Mouse (Mus musculus) heart, embryonic 12.5 days (tissue): ENCODE measurements around the gene Npb. TPM values are rescaled to one million over a fixed set of nuclear protein-coding genes. Genes with fewer than 3 reads are reported as not detected.
"Not testable (repeated sequence)": the region's sequence is repeated elsewhere in the genome, so short reads cannot be mapped to it uniquely, and the experiment has no call there.

Experiments used
- ATAC-seq: fragments of 200-750 bp; cut with Nextera tagmentation; 2 replicates; pipeline ENCODE4 v1.8.0; 2017; ENCODE audit warnings: moderate TSS enrichment, moderate library complexity; ENCODE audit not compliant: insufficient number of reproducible peaks, low FRiP score
- H3K27ac ChIP-seq: fragments of 300-500 bp; sonication (generic); 2 replicates; pipeline ENCODE4 v1.5.1; 2016; ENCODE audit warnings: mild to moderate bottlenecking, moderate library complexity; ENCODE audit not compliant: poor library complexity, severe bottlenecking
- H3K27me3 ChIP-seq: fragments of 300-500 bp; sonication (generic); replicated peaks from 2 replicates; pipeline ENCODE4 v1.6.1; 2016; ENCODE audit warnings: mild to moderate bottlenecking, moderate library complexity
- H3K36me3 ChIP-seq: fragments of 300-500 bp; sonication (generic); 2 replicates; pipeline ENCODE4 v1.6.1; 2016; ENCODE audit warnings: mild to moderate bottlenecking, moderate library complexity
- H3K4me1 ChIP-seq: fragments of 300-500 bp; sonication (generic); replicated peaks from 2 replicates; pipeline ENCODE4 v1.6.1; 2016; ENCODE audit warnings: mild to moderate bottlenecking
- H3K4me2 ChIP-seq: fragments of 300-500 bp; sonication (generic); 2 replicates; pipeline ENCODE4 v1.6.1; 2016; ENCODE audit warnings: mild to moderate bottlenecking, moderate library complexity
- H3K4me3 ChIP-seq: fragments of 300-500 bp; sonication (generic); 2 replicates; pipeline ENCODE4 v1.5.1; 2016; ENCODE audit warnings: mild to moderate bottlenecking
- H3K9ac ChIP-seq: fragments of 300-500 bp; sonication (generic); 2 replicates; pipeline ENCODE4 v1.6.1; 2016; ENCODE audit warnings: mild to moderate bottlenecking, moderate library complexity
- H3K9me3 ChIP-seq: fragments of 300-500 bp; sonication (generic); replicated peaks from 2 replicates; pipeline ENCODE4 v1.6.1; 2016; ENCODE audit warnings: mild to moderate bottlenecking, moderate library complexity
- WGBS: fragments of 180-500 bp; shearing (Covaris S2); methylation state at CpG from one replicate; pipeline ENCODE4 v1.1.7; 2016; 5-methylcytosine and 5-hydroxymethylcytosine counted together
- polyA plus RNA-seq: library from polyadenylated mRNA; unstranded; fragments of >200 nt; fragmentation: Nextera tagmentation; extraction: Ambion mirVana; gene quantifications from 2 replicates; pipeline ENCODE4 v1.2.1, GENCODE M21; 2016

Gene Npb
- polyA plus RNA-seq, 1 experiment from 2014 or later: 20.3 TPM

DNA sequence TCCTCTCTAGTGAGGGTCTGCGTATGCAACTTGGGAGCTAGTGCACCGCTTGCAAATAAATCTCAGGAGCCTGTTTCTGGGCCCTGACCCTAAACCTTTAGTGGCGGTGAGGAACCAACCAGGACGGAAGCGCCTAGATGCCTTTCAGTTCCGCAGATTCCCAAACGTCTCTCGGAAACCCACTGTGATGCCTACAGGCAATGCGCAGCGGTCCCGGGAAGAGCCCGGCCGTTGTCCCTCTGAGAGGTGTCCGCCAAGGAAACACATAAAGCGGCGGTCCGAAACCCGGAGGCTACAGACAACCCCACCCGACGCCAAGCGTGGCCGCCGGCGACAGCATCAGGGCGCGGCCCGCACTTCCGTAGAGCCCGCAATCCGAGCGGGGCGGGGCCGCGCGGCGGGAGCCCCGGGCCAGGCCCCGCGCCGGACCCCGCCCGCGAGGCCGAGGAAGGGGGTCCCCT is 27.4 kb upstream of the Npb start:
- H3K27me3 ChIP-seq: no peaks in the 10 kb centered on the region
- H3K9me3 ChIP-seq: no peaks in the 10 kb centered on the region; the same call in 1 of the 2 replicates
- H3K4me1 ChIP-seq: peaks cover 30% of the 10 kb centered on the region
- ATAC-seq: peak; percentile 76
- H3K36me3 ChIP-seq: peaks cover 59% of the 10 kb centered on the region
- H3K9ac ChIP-seq: peak overlapping the region; percentile 98
- H3K4me3 ChIP-seq: peak overlapping the region; percentile 92
- H3K4me2 ChIP-seq: peak overlapping the region; percentile 91
- peak overlapping the region; percentile 93 for H3K27ac ChIP-seq
- 0% methylated on average over 44 of the region's 44 CpGs for WGBS

DNA sequence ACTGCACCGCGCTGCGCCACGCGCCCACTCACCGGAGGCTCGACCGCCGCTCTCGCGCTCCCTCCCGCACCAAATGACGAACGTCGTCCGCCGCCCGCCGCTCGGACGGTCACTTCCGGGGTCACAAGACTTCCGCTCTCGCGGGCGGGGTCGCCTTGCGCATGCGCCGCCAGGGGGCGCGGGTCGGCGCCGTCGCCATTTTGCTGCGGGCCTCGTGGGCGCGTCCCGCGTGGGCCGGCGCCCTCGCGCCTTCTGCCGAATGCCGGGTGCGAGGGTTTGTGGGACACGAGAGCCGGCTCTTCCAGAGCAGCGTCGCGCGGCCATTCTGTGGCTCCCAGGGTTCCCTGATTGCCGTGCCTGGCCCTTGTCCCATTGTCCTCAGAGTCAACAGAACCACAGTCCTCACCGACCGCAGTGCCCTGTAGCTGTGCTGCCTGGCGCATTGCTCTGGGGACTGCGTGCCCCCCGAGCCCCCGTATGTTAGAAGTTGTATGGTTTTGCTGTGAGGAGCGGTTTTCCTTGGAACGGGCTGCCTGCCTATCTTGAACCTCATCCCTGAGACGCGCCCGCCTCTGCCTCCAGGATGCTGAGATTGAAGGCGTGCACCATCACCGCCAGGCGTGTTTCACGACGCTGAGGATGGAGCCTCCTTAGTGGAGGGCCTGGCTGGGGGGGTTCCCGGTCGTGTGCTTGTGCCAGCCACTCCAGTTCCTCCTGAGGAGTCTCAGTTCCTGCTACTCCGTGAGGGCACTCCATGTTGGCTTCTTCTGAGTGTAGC is 26.6 kb upstream of the Npb start, which contains the start of gene Arhgdia:
Gene Arhgdia, minus strand, starts transcription at position 135 of the 778 bp plus-strand sequence.
- H3K36me3 ChIP-seq: peaks cover 66% of the 10 kb centered on the region
- H3K9me3 ChIP-seq: no peaks in the 10 kb centered on the region; the same call in 1 of the 2 replicates
- no peaks in the 10 kb centered on the region for H3K27me3 ChIP-seq
- peak within 1 kb of the TSS; percentile 91 for H3K4me2 ChIP-seq
- peak within 1 kb of the TSS; percentile 98 for H3K9ac ChIP-seq
- peak within 1 kb of the TSS; percentile 92 for H3K4me3 ChIP-seq
- peaks cover 30% of the 10 kb centered on the region for H3K4me1 ChIP-seq
- WGBS: 4% methylated on average over 73 of the region's 75 CpGs
- H3K27ac ChIP-seq: peak within 1 kb of the TSS; percentile 93
- peak; percentile 67 for ATAC-seq

DNA sequence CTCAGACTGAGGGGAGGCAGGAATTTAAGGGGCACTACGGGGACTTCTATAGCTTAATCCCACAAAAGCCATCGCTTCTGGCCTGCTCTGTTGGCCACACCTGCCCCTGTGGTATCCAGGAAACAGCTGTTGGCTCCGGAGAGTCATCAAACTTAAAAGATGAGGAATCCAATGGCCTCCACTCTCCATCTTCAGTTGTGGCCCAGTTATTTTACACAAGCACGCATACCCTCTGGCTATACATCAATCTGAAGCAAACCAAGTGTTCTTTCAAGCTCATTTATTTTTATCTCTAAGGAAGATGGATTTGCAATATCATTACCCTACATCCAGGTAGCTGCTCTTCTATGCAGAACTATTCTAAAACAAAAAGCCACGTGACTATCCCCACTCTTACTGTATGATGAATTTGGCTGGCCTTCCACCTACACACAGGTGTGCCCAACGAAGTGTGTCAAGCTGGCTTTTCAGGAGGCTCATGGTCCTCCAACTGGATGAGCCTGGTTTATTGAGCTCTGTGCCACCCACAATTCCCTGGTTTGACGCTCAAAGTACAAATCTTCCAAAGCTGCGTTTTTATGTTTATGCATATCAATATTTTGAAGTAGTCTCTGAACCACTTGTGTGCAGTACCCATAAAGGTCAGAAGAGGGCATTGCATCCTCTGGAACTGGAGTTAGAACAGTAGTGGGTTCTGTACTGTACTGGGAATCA is 25.9 kb upstream of the Npb start:
- H3K4me2 ChIP-seq: peak overlapping the region; percentile 91
- 72% methylated on average over 8 of the region's 8 CpGs for WGBS
- peak overlapping the region; percentile 93; the same call in 1 of the 2 replicates for H3K27ac ChIP-seq
- H3K36me3 ChIP-seq: peaks cover 66% of the 10 kb centered on the region
- H3K4me3 ChIP-seq: peak overlapping the region; percentile 92
- H3K9me3 ChIP-seq: no peaks in the 10 kb centered on the region; the same call in 1 of the 2 replicates
- H3K4me1 ChIP-seq: peaks cover 30% of the 10 kb centered on the region
- no peak for ATAC-seq
- H3K27me3 ChIP-seq: no peaks in the 10 kb centered on the region
- peak overlapping the region; percentile 98; the same call in 1 of the 2 replicates for H3K9ac ChIP-seq

DNA sequence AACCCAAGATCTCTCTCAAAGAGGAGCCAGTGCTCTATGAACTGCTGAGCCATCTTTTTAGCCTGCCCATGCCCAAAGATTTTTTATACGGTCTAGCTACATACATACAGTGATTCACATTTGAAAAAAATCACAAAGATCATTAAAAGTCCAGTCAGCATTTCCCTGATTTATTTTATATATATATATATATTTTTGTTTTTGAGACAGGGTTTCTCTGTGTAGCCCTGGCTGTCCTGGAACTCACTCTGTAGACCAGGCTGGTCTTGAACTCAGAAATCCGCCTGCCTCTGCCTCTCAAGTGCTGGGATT is 25.3 kb upstream of the Npb start:
- WGBS: 80% methylated on average over 2 of the region's 2 CpGs
- not testable (repeated sequence) for H3K4me3 ChIP-seq, H3K4me2 ChIP-seq, H3K9ac ChIP-seq, ATAC-seq, H3K9me3 ChIP-seq, H3K27me3 ChIP-seq, H3K27ac ChIP-seq
- Histone ChIP-seq H3K36me3 (peaks cover 66% of the 10 kb centered on the region), H3K4me1 (peaks cover 30% of the 10 kb centered on the region)

DNA sequence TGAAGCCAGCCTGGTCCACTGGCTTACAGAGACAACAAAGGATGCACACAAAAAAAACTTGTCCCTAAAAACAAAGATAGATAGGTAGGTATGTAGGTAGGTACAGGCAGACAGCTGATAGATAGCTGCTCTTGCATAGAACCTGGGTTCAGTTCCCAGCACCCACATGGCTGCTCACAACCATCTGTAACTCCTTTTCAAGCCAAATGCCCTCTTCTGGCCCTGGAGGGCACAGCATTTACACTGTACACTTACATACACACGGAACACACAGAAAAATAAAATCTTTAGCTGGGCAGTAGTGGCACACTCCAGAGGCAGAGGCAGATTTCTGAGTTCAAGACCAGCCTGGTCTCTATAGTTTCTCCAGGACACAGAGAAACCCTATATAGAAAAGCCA is 24.3 kb upstream of the Npb start:
- H3K36me3 ChIP-seq: peaks cover 64% of the 10 kb centered on the region

DNA sequence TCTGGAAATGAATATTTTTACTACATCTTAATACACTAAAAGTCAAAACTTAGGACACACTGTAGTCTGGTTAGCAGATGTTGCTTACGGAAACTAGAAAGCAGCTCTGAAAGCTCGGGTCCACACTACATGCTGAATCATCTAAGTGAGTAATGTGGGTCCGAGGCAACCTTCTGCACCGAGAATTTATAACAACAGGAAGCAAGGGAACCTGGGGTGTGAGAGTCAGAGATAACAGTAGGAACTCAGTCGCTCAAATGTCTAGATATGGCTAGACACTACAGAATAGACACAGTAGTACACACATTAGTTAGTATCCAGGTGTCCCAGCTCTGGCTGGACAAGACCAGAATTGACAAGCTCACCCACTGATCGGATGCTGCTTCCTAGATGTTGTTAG is 19.7 kb upstream of the Npb start:
- Histone ChIP-seq H3K4me2 (no peak overlapping the region), H3K4me3 (no peak overlapping the region), H3K9me3 (no peaks in the 10 kb centered on the region; the same call in 1 of the 2 replicates), H3K27ac (no peak overlapping the region), H3K36me3 (peaks cover 92% of the 10 kb centered on the region), H3K4me1 (no peaks in the 10 kb centered on the region), H3K27me3 (no peaks in the 10 kb centered on the region), H3K9ac (no peak overlapping the region)
- WGBS: 78% methylated on average over 6 of the region's 6 CpGs
- ATAC-seq: no peak

More for the DNA sequence above, 24.3 kb upstream of the Npb start:
- H3K27ac ChIP-seq: no peak overlapping the region
- H3K4me1 ChIP-seq: peaks cover 24% of the 10 kb centered on the region
- no peaks in the 10 kb centered on the region for H3K27me3 ChIP-seq
- WGBS: 92% methylated on average over 1 of the region's 1 CpGs
- no peak overlapping the region for H3K4me3 ChIP-seq
- no peak overlapping the region for H3K9ac ChIP-seq
- H3K4me2 ChIP-seq: no peak overlapping the region
- no peak for ATAC-seq
- H3K9me3 ChIP-seq: no peaks in the 10 kb centered on the region; the same call in 1 of the 2 replicates

DNA sequence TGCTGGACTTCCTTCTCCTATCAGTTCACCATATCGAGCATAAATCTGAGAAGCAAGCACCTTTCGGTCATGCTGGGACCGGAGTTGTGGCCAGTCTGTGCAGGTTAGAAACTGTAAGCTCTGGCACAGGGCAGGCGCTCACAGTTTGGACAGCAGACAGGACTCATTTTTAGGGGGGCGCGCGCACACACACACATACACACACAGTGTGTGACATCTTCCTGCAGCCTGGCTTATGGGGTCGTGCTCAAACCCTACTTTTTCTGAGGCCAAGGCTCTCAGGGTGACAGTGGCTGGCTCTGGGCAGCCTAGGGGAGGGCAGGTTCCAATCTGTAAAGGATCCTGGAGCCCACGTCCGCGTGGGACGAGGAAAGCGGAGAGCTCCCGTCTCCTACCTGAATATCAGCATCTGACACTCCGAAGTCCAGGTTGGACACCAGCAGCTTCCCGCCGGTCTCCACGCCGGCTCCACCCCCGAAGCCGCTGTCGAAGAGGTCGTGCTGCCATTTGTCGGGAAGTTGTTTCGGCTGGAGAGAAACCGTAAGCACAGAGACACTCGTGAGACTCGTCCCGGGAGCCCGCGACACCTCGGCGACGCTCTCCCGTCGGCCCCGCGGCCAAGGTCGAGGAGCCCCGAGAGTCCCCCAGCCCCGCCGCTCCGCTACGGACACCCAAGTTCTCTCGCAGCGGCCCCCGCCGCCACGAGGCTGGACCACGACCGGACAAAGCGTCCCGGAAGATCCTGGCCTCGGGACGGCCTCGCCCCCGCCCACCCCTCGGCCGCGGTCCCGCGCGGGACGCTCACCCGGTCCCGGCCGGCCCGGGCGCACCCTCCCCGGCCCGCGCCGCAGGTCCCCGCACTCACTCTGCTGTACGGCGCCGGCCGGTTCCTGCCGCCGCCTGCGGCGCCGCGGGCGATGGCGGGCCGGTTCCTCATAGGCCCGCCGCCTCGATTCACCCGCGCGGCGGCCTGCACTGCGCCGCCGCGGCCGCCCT is 10.7 kb upstream of the Npb start:
- WGBS: 5% methylated on average over 99 of the region's 99 CpGs
- peak; percentile 49 for ATAC-seq
- peak overlapping the region; percentile 100 for H3K4me3 ChIP-seq
- H3K9me3 ChIP-seq: no peaks in the 10 kb centered on the region
- H3K9ac ChIP-seq: peak overlapping the region; percentile 100
- H3K27ac ChIP-seq: peak overlapping the region; percentile 91
- H3K36me3 ChIP-seq: peaks cover 62% of the 10 kb centered on the region
- H3K27me3 ChIP-seq: no peaks in the 10 kb centered on the region
- H3K4me1 ChIP-seq: peaks cover 24% of the 10 kb centered on the region
- H3K4me2 ChIP-seq: peak overlapping the region; percentile 100

DNA sequence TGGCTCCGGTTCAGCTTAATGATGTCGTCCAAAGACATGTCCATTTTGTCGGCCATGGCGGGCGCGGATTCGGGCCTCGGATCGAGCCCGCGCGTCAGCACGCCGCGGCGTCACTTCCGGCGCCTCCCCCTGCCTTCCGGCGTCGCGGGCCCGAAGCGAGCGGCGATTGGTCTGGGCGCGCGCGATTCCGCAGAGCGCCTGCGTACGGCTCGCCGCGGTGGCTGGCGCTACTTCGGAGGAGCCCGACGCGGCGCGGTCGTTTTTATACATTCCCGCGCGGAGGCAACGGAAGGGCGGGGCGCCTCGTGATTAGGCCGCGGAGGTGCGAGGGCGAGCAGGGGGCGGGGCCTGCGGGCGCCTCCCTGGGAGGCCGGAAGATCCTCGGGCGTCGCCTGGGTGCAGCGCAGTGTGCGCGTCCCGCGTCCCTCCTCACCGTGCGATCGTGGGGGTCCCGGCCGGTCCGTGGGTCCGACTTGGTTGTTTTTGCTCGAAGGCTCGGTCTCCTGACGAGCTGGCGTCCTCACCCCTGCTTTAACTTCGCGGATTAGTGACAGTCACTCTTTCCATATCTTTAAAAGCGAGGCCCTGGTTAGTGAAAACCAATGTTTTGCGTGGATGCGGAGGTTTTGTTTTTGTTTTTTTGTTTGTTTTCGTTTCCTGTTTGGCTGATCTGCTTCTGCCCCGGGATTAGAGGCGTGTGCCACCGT is 9.8 kb upstream of the Npb start, which contains the start of the genes Alyref and Anapc11:
Gene Alyref, minus strand, starts transcription at position 83 of the 707 bp plus-strand sequence.
Gene Anapc11, plus strand, starts transcription at position 139 of the 707 bp plus-strand sequence.
- Histone ChIP-seq H3K27ac (peak within 1 kb of the TSS; percentile 91), H3K9me3 (no peaks in the 10 kb centered on the region), H3K36me3 (peaks cover 64% of the 10 kb centered on the region), H3K4me2 (peak within 1 kb of the TSS; percentile 100), H3K4me1 (peaks cover 24% of the 10 kb centered on the region), H3K27me3 (no peaks in the 10 kb centered on the region), H3K9ac (peak within 1 kb of the TSS; percentile 100), H3K4me3 (peak within 1 kb of the TSS; percentile 100)
- under 1% methylated on average over 88 of the region's 88 CpGs for WGBS
- ATAC-seq: peak; percentile 98

DNA sequence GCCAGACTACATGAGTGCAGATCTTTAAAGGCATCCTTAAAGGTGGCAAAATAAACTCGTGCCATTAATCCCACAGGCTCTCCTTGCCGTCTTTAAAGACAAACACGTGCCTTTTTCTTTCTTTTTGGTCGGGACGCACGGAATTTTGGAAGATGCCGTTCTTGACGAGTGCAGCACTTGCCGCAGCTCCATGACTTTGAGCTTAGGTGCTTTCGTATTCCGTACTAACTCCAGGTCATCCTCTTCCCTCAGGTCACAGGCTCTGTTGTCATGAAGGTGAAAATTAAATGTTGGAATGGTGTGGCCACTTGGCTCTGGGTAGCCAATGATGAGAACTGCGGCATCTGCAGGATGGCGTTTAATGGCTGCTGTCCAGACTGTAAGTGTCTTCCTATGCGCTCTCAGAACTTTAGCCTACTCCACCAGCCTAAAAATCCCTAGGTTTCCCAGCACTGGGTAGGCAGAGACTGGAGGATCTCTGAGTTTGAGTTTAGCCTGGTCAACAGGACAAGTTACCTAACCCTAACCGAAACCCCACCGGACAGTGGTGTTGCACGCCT is 9.2 kb upstream of the Npb start:
- peaks cover 64% of the 10 kb centered on the region for H3K36me3 ChIP-seq
- ATAC-seq: no peak
- peak overlapping the region; percentile 69 for H3K27ac ChIP-seq
- peak overlapping the region; percentile 100 for H3K9ac ChIP-seq
- no peaks in the 10 kb centered on the region for H3K9me3 ChIP-seq
- 45% methylated on average over 17 of the region's 17 CpGs for WGBS
- peaks cover 24% of the 10 kb centered on the region for H3K4me1 ChIP-seq
- peak overlapping the region; percentile 100 for H3K4me2 ChIP-seq
- H3K27me3 ChIP-seq: no peaks in the 10 kb centered on the region
- peak overlapping the region; percentile 100 for H3K4me3 ChIP-seq

DNA sequence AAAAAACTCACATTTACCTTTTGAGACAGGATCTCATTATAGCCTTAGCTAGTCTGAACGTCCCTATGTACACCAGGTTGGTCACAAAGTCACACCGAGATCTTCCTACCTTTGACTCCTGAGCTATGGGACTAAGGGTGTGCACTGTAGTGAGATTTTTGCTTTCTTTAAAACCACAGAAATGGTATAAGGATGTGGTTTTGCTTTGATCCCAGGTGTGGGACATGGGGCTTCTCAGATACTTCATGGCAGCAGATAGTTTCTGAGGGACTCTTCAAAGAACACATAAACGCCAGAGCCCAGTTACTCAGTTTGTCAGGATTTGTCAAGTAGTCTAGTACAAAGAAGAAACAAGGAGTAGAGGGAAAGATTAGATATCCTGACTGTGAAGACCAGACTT is 7.6 kb upstream of the Npb start:
- peaks cover 23% of the 10 kb centered on the region for H3K4me1 ChIP-seq
- no peak overlapping the region for H3K4me3 ChIP-seq
- no peaks in the 10 kb centered on the region for H3K27me3 ChIP-seq
- no peak overlapping the region for H3K4me2 ChIP-seq
- no peak overlapping the region for H3K9ac ChIP-seq
- no peaks in the 10 kb centered on the region for H3K9me3 ChIP-seq
- ATAC-seq: no peak
- H3K36me3 ChIP-seq: peaks cover 65% of the 10 kb centered on the region
- no peak overlapping the region for H3K27ac ChIP-seq
- WGBS: 90% methylated on average over 3 of the region's 3 CpGs
